Mouse (Mus musculus) kidney, adult 9 months (tissue): ENCODE measurements at regions not wholly inside any gene's neighbourhood (a gene's known extent, or its start where the extent isn't known, plus 50 kb on each side); places are given as distances from the start of the nearest gene placed in this dataset.

ENCODE experiments used
- DNase-seq: peaks from one replicate; pipeline ENCODE4 v3.0.0; 2022

GRCm38 (mm10) chr6:106876690-106877089, 76.8 kb upstream of the Crbn start:
- DNase-seq, result peak; percentile 15

DNA sequence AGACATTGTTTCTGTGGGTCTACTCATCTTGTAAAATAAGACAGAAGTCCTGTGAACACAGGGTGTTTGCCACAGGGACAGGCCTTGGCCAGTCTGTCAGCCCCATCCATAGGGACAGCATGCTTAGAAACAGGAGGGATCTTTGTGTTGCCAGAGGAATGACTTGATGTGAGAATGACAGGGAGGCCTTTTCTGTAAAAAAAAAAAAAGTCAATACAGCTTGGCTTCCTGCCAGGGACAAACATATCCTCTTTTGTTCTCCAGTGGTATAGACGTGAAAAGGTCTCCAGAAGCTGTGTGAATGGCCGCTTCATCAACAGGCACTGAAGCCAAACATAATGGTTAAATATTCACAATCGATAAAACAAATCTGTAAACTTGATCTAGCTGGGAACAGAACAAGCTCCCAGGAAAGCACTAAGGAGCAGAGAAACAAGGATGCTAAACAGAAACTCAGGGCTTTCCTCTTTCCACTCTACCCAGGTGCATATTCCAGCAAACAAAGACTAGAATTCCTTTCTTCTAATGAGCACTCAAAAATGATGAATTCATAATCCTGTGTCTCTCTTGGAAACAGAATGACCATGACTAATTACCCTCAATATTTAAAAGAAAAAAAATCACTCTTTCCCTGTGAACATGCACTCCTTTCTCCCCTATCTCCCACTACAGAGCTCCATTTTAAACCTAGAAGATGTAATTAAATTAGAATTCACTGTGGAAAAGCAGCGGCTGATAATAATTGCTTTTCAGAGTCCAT, 92.2 kb upstream of the Crbn start:
- DNase-seq, result no peak

- DNase-seq, result no peak
Observed at GRCm38 (mm10) chr6:106892639-106892934, 92.7 kb upstream of the Crbn start.

DNA sequence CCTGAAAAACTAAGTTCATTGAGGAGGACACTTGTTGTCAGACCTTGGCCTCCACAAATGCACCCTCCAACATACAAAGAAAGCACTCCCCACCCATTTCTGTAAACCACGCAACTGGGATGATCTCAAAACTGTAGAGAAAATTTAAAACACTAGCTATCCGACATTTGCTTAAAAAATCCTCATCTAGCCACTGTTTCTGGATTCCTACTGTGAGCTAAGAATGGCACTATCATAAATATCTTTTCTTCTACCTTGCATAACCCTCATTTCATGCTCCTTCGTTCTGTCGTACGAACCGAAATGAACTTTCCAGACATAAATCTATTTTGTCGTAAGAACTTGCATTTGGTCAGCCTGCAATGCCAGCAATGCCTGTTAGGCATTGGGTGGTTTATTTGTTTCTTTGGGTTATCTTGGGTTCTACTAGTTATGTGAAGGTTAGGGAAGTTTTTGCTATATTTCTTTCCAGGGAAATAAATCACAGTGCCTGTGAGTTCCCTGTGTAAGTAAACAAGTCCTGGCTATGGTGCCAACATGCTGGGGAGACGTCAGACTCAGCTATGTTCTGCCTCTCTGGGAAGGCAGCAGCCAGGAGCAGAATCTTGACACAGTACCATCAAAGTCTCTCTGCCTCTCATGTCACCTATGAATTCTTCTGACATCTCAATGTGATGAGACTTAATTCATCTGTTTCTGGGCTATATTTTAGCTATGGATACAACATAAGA, 104.2 kb upstream of the Crbn start:
- DNase-seq, result no peak

- DNase-seq, result no peak
Observed at GRCm38 (mm10) chr6:106915121-106915520, 115.2 kb upstream of the Crbn start.

DNA sequence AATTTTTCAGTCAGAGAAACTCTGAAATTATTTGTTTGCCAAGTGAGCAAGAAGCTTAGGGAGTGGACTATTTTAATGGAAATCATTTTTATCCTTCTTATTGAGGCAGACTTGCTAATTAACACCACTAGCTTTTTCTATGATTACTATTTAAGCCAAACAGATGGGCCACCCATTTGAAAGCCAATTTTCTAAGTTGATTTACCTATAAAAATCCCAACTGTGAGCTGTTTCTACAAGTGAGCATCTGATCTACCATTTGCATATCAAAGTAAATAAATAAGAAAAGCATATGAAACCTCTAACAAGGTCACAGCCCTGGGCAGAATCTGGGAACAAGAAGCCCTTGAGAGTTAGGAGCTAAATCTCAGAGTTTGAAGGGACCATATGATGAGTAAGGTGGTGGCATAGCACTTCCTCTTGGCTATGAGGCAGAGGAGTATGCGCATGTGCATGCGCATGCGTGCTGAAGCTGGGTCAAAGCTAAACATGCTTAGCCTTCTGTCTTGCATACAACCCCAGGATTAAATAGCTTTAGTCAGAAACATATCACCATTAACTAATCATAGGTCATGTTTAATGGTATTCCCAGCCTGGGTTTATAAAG, 116.9 kb upstream of the Crbn start:
- no peak for DNase-seq

GRCm38 (mm10) chr6:106920951-106921350, 121.1 kb upstream of the Crbn start:
- DNase-seq, result no peak

DNA sequence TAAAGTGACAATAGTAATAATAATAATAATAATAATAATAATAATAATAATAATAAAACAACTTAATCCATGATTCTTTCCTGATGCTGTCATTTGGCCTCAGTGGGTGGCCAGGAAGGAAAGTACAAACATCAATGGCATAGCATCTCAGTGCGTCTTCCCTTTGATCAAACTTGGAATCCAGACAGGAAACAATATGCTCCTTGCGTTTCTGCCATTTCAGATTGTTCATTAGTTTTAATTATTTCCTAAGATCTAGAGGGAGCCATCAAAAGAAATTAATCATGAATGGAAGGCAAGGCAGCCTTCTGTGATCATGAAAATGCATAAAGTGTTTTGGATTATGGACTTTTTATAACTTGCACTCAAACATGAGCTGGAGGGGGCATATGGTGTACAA, 125.6 kb upstream of the Crbn start:
- DNase-seq, result no peak

- no peak for DNase-seq
Observed at GRCm38 (mm10) chr6:106933584-106933983, 133.7 kb upstream of the Crbn start.

- no peak for DNase-seq
Observed at GRCm38 (mm10) chr6:106946227-106946927, 146.5 kb upstream of the Crbn start.

- DNase-seq, result no peak
Observed at GRCm38 (mm10) chr6:106950909-106951308, 151.0 kb upstream of the Crbn start.

- DNase-seq, result no peak
Observed at GRCm38 (mm10) chr6:106961320-106961719, 161.4 kb upstream of the Crbn start.

- DNase-seq, result no peak
Observed at GRCm38 (mm10) chr6:106964337-106964736, 164.5 kb upstream of the Crbn start.

DNA sequence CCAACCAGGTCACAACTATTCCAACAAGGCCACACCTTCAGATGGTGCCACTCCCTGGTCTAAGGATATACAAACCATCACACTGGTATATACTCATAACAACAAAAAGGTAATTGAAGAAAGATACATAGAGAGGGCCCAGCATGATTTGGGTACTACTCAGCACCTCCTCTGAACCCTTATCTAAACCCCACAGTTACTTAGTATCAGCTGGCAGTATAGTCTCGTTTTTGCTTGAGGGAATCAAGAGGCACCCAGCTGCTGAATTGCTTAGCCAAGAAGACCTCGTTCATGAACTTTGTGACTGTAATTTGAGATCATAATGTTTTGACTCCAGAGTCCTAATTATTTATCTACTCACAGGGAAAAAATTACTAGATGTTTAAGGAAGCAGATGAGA, 175.6 kb upstream of the Crbn start:
- no peak for DNase-seq

GRCm38 (mm10) chr6:106978721-106979120, 178.8 kb upstream of the Crbn start:
- DNase-seq, result no peak

DNA sequence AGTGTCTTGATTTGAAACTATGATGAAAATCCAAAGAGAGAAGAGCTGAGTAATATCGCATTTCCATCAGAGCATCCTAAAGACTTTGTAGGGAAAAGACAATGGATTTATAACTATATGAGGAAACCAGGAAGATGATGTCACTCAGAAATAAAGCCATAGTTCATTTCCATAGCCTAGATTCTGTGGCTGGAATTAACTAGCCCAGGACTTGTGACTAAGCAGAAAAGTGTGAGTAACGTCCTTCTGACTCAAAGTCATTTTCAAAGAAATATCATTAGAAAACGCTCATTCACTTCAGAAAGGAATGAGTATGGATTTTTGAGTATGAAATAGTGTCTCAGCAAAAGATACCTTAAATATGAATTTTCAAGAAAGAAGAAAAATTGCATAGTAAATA, 179.9 kb upstream of the Crbn start:
- DNase-seq, result no peak

- no peak for DNase-seq
Observed at GRCm38 (mm10) chr6:106980188-106980587, 180.3 kb upstream of the Crbn start.

GRCm38 (mm10) chr6:106981232-106981631, 181.4 kb upstream of the Crbn start:
- DNase-seq, result no peak

GRCm38 (mm10) chr6:106985132-106985801, 185.4 kb upstream of the Crbn start:
- no peak for DNase-seq

- DNase-seq, result no peak
Observed at GRCm38 (mm10) chr6:106991586-106991985, 191.7 kb upstream of the Crbn start.

GRCm38 (mm10) chr6:107004406-107005120, 204.7 kb upstream of the Crbn start:
- DNase-seq, result no peak

- no peak for DNase-seq
Observed at GRCm38 (mm10) chr6:107010785-107011184, 210.9 kb upstream of the Crbn start.
